Mouse (Mus musculus) intestine, embryonic 14.5 days (tissue): ENCODE measurements around the gene Piwil1. TPM values are rescaled to one million over a fixed set of nuclear protein-coding genes. Genes with fewer than 3 reads are reported as not detected.
A peak's percentile ranks its signal among the peaks of the same experiment; 100 is the strongest.

ENCODE experiments used
- ATAC-seq: fragments of 200-750 bp; cut with Nextera tagmentation; replicated peaks from 2 replicates; pipeline ENCODE4 v1.8.0; 2017; ENCODE audit warnings: low read depth, moderate number of reproducible peaks, moderate TSS enrichment, moderate library complexity; ENCODE audit not compliant: low FRiP score, low TSS enrichment
- DNase-seq: peaks from one replicate; pipeline ENCODE4 v3.0.0-alpha.2; 2018; ENCODE audit warnings: low spot score
- H3K27ac ChIP-seq: fragments of 300-500 bp; sonication (generic); 2 replicates; pipeline ENCODE4 v1.5.1; 2014; ENCODE audit warnings: low read depth, mild to moderate bottlenecking, control low read depth
- H3K27me3 ChIP-seq: fragments of 300-500 bp; sonication (generic); replicated peaks from 2 replicates; pipeline ENCODE4 v1.6.1; 2014; ENCODE audit warnings: low read length, control low read depth; ENCODE audit not compliant: control insufficient read depth, insufficient read depth
- H3K36me3 ChIP-seq: fragments of 300-500 bp; sonication (generic); 2 replicates; pipeline ENCODE4 v1.6.1; 2014; ENCODE audit warnings: low read length, control low read depth; ENCODE audit not compliant: control insufficient read depth, insufficient read depth
- H3K4me1 ChIP-seq: fragments of 300-500 bp; sonication (generic); replicated peaks from 2 replicates; pipeline ENCODE4 v1.6.1; 2014; ENCODE audit warnings: low read length, control low read depth, mixed read lengths; ENCODE audit not compliant: control insufficient read depth, insufficient read depth
- H3K4me2 ChIP-seq: fragments of 300-500 bp; sonication (generic); 2 replicates; pipeline ENCODE4 v1.6.1; 2014; ENCODE audit warnings: low read length
- H3K4me3 ChIP-seq: fragments of 300-500 bp; sonication (generic); 2 replicates; pipeline ENCODE4 v1.5.1; 2014; ENCODE audit warnings: low read depth, low read length, control low read depth, mixed read lengths
- H3K9ac ChIP-seq: fragments of 300-500 bp; sonication (generic); 2 replicates; pipeline ENCODE4 v1.6.1; 2014; ENCODE audit warnings: mild to moderate bottlenecking, low read length
- H3K9me3 ChIP-seq: fragments of 300-500 bp; sonication (generic); 2 replicates; pipeline ENCODE4 v1.6.1; 2016; ENCODE audit warnings: low read length, control low read depth; ENCODE audit not compliant: control insufficient read depth
- WGBS: fragments of 180-500 bp; shearing (Covaris S2); extraction: QIAGEN DNeasy Blood & Tissue Kit; methylation state at CpG from one replicate; pipeline ENCODE4 v1.1.7; 2014; 5-methylcytosine and 5-hydroxymethylcytosine counted together
- polyA plus RNA-seq: library from polyadenylated mRNA; unstranded; fragments of >200 nt; fragmentation: Nextera tagmentation; extraction: Ambion mirVana; gene quantifications from 2 replicates; pipeline ENCODE4 v1.2.1, GENCODE M21; 2014

Piwil1 gene
- polyA plus RNA-seq: not detected in 2 replicates

DNA sequence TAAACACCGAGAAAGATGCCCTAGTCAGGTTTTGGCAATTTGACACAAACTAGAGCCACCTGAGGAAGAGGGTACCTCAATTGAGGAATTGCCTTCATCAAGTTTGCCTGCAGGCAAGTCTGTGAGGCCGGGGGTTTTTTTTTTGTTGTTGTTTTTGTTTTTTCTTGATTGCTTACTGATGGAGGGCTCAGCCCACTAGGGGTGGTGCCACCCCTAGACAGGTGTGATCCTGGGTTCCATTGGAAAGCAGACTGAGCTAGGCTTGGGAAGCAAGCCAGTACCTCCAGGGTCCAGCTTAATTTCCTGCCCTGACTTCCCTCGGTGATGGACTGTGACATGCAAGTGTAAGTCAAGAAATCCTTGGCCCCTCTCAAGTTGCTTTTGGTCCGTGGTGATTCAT is at the start of gene Piwil1:
Gene Piwil1 (plus strand): TSS at position 301 of the 400 bp plus-strand sequence.
- ATAC-seq: no peak
- no peak within 1 kb of the TSS for H3K4me2 ChIP-seq
- no peaks in the 10 kb centered on the region for H3K27me3 ChIP-seq
- no peaks in the 10 kb centered on the region for H3K4me1 ChIP-seq
- 80% methylated on average over 4 of the region's 4 CpGs for WGBS
- H3K36me3 ChIP-seq: no peaks in the 10 kb centered on the region
- H3K4me3 ChIP-seq: no peak within 1 kb of the TSS
- no peak within 1 kb of the TSS for H3K27ac ChIP-seq
- no peaks in the 10 kb centered on the region for H3K9me3 ChIP-seq
- no peak for DNase-seq
- no peak within 1 kb of the TSS for H3K9ac ChIP-seq

DNA sequence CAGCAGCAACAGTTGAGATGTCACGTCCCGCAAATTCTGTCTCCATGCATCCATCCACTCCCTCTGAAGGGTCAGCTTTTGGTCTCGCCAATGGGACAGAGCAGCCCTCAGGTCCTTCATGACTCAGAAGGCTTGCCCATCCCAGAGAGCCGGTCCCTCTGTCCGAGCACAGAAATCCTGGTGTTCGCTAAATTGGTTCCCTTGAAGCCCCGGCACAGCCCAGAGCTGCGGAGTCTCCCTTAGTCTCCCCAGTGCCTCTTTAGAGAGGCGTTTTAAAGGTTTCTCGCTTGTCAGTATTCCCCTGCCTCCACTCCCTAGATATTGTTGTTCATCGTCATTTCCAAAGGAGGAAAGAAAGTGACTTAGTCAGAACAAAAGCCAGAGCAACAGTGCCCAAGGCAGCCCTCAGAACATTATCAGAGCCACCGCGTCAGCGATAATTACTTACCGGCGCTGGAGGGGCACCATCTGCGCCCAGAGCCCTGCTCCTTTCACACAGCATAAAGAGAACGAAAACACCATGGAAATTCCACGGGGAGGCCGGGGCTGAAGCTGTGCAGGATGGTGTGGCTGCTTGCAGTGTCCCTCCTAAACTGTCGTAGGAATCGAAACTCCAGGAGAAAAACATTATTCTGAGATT is 45.7 kb upstream of the Piwil1 start:
- Histone ChIP-seq H3K9me3 (no peaks in the 10 kb centered on the region), H3K4me1 (no peaks in the 10 kb centered on the region), H3K9ac (no peak overlapping the region), H3K4me3 (no peak overlapping the region), H3K27ac (no peak overlapping the region), H3K27me3 (no peaks in the 10 kb centered on the region), H3K4me2 (no peak overlapping the region), H3K36me3 (no peaks in the 10 kb centered on the region)
- 63% methylated on average over 22 of the region's 22 CpGs for WGBS
- DNase-seq (no peak), ATAC-seq (no peak)

DNA sequence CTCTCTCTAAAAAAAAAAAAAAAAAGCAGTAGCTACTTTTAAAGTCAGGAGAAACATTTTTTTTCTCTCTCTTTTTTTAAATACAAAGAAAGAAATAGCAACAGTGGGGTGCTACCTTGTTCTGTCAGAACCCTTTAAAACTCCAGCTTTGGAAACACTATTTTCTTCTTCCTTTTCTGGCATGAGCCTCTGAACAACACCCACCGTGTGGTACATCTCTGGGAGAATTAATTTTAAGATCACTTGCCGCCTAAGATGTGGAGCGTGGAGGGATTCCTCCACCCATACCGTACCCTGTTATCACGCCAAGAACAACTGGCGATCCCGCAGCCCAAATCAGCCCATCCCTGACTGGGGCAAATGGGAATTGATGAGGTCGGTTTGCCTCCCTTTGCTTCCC is 42.2 kb upstream of the Piwil1 start:
- peaks cover 6% of the 10 kb centered on the region; the same call in 1 of the 2 replicates for H3K9me3 ChIP-seq
- no peak overlapping the region for H3K4me3 ChIP-seq
- 55% methylated on average over 8 of the region's 8 CpGs for WGBS
- no peak overlapping the region for H3K9ac ChIP-seq
- H3K4me1 ChIP-seq: no peaks in the 10 kb centered on the region
- H3K36me3 ChIP-seq: no peaks in the 10 kb centered on the region
- H3K4me2 ChIP-seq: no peak overlapping the region
- H3K27ac ChIP-seq: no peak overlapping the region
- ATAC-seq (no peak), DNase-seq (no peak)
- H3K27me3 ChIP-seq: no peaks in the 10 kb centered on the region

DNA sequence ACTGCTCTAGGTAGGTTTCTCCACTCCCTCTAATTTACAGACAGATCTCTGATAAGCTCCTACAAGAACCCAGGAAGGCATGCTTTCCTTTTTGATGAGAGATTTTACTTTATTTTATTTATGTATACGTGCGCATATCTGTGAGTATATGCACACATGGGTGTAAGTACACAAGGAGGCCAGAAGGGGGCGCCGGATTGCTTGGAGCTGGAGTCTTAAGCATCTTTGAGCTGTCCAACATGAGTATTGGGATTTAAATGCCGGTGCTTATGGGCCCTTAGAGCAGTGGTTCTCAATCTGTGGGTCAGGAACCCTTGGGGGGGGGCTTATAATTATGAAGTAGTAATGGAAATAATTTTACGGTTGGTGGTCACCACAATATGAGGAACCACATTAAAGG is 39.4 kb upstream of the Piwil1 start:
- Histone ChIP-seq H3K9me3 (peaks cover 8% of the 10 kb centered on the region; the same call in 1 of the 2 replicates), H3K27ac (no peak overlapping the region), H3K4me2 (no peak overlapping the region), H3K27me3 (no peaks in the 10 kb centered on the region), H3K4me1 (0 out of 2 replicates have a peak, but pooled peaks cover 3% of the 10 kb centered on the region), H3K9ac (no peak overlapping the region), H3K4me3 (no peak overlapping the region), H3K36me3 (no peaks in the 10 kb centered on the region)
- 91% methylated on average over 6 of the region's 6 CpGs for WGBS
- no peak for DNase-seq
- ATAC-seq: no peak

DNA sequence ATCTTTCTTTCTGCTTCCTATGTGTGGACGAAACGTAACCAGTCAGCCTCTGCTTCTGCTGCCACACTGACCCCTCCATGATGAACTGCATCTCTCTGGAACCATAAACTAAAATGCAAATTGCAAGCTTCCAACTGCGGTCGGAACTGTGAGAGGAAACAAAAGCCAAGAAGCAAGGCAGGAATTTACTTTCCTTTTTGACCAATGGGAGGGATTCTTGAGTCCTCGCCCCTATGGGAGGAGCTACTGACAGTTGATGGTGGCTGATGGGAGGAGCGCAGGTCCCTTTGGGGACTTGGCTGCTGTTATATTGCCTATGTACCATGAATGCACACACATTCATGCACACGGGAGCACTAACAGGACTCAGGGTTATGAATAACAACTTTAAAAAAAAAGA is 38.3 kb upstream of the Piwil1 start:
- H3K4me2 ChIP-seq: no peak overlapping the region
- DNase-seq (no peak), ATAC-seq (no peak)
- H3K4me3 ChIP-seq: no peak overlapping the region
- H3K4me1 ChIP-seq: 0 out of 2 replicates have a peak, but pooled peaks cover 3% of the 10 kb centered on the region
- H3K27me3 ChIP-seq: no peaks in the 10 kb centered on the region
- no peaks in the 10 kb centered on the region for H3K36me3 ChIP-seq
- H3K9ac ChIP-seq: no peak overlapping the region
- WGBS: 73% methylated on average over 7 of the region's 7 CpGs
- no peak overlapping the region for H3K27ac ChIP-seq
- H3K9me3 ChIP-seq: peaks cover 8% of the 10 kb centered on the region; the same call in 1 of the 2 replicates

DNA sequence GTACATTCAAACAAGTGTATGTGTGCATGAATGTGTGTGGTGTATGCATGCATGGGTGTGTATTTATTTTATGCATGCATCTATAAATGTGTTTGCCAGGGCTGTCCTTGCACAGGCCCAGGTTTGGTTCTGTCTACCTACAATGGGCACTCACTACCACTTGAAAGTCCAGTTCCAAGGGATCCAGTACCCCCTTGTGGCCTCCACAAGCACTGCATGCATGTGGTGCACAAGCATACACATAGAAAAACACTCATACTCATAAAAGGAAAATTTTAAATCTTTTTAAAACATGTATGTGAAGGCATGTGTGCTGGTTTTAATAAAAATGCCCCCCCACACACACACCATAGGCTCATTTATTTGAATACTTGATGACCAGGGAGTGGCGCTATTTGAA is 37.3 kb upstream of the Piwil1 start:
- Histone ChIP-seq H3K4me1 (0 out of 2 replicates have a peak, but pooled peaks cover 3% of the 10 kb centered on the region), H3K36me3 (no peaks in the 10 kb centered on the region), H3K9ac (no peak overlapping the region), H3K4me3 (no peak overlapping the region), H3K9me3 (peaks cover 8% of the 10 kb centered on the region; the same call in 1 of the 2 replicates), H3K27ac (no peak overlapping the region), H3K4me2 (no peak overlapping the region), H3K27me3 (no peaks in the 10 kb centered on the region)
- ATAC-seq (no peak), DNase-seq (no peak)
- WGBS: 90% methylated on average over 1 of the region's 1 CpGs

DNA sequence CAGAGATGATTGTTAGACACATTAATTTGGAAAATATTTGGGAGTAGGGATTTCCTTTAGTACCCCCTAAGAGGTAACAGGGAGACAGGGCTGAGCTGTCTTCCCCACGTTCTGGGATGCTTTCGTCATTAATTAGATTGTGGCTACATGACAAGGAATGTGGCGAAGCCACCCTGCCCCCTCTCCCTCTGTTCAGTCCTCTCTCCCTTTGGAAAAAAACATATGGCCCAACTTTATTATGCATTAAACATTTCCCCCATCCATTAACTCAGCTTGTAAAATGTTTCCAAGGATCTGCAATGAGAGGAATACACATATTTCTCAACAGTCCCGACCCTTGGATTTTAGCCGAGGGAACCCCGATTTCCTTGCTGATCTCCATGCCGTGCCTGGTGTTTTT is 35.0 kb upstream of the Piwil1 start:
- Histone ChIP-seq H3K9me3 (peaks cover 8% of the 10 kb centered on the region; the same call in 1 of the 2 replicates), H3K9ac (no peak overlapping the region), H3K36me3 (no peaks in the 10 kb centered on the region), H3K27me3 (no peaks in the 10 kb centered on the region), H3K27ac (no peak overlapping the region), H3K4me3 (no peak overlapping the region), H3K4me1 (0 out of 2 replicates have a peak, but pooled peaks cover 3% of the 10 kb centered on the region), H3K4me2 (no peak overlapping the region)
- ATAC-seq (no peak), DNase-seq (no peak)
- WGBS: 51% methylated on average over 7 of the region's 7 CpGs

DNA sequence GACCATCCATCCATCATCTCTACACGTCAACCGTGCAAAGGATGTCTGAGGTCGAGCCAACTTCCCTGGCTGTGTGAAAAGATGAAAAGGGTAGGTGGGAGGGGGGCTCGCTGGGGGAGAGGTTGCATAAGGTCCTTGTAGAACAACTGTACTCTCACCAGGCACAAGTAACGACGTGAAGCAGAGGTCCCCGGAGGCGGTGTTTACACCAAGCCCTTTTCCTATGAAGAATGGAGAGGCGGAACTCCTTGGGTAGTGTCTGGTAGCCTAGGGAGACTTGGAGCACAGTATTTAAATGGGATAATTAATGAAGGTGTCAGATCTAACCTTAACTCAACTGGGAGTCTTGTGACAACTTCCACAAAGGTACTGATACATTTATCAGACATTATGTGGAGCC is 28.2 kb upstream of the Piwil1 start:
- ATAC-seq: no peak

DNA sequence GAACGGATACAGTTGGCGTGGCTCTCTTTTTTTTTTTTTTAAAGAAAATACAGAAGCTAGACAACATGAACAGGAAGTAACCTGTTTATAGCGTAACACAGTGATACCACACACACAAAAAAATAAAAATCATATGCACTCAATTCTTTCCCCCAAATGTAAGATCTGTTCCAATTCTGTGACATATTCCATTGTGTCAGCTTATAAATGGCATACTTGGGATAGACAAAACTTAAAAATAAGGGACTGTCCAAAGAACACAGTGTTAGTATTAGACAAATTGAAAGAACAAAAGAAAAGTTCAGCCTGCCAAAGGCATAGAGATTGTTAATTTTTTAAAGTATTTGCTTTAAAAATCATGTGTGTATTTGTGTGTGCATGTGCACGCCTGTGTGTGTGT is 25.0 kb upstream of the Piwil1 start:
- no peak overlapping the region for H3K4me2 ChIP-seq
- no peaks in the 10 kb centered on the region for H3K36me3 ChIP-seq
- DNase-seq (no peak), ATAC-seq (no peak)
- WGBS: 86% methylated on average over 4 of the region's 4 CpGs
- H3K4me1 ChIP-seq: no peaks in the 10 kb centered on the region
- 0 out of 2 replicates have a peak overlapping the region, but pooled peaks have one; percentile 5 for H3K27ac ChIP-seq
- H3K27me3 ChIP-seq: no peaks in the 10 kb centered on the region
- H3K4me3 ChIP-seq: no peak overlapping the region
- no peaks in the 10 kb centered on the region for H3K9me3 ChIP-seq
- no peak overlapping the region for H3K9ac ChIP-seq

More for the DNA sequence above, 28.2 kb upstream of the Piwil1 start:
- H3K4me1 ChIP-seq: no peaks in the 10 kb centered on the region
- no peak overlapping the region for H3K9ac ChIP-seq
- no peak overlapping the region for H3K4me3 ChIP-seq
- no peaks in the 10 kb centered on the region for H3K9me3 ChIP-seq
- H3K4me2 ChIP-seq: no peak overlapping the region
- H3K36me3 ChIP-seq: no peaks in the 10 kb centered on the region
- H3K27ac ChIP-seq: no peak overlapping the region
- 63% methylated on average over 9 of the region's 9 CpGs for WGBS
- H3K27me3 ChIP-seq: no peaks in the 10 kb centered on the region
- DNase-seq: no peak
